Mouse (Mus musculus): ENCODE data around the gene Cct5. TPM values are rescaled to one million over a fixed set of nuclear protein-coding genes. Genes with fewer than 3 reads are reported as not detected.

The Cct5 gene
- 85.8 TPM for polyA plus RNA-seq (2014; fragmentation: Illumina TruSeq; extraction: RNeasy Lipid Tissue Mini Kit (QIAGEN cat#74804); ENCODE audit: low read depth, low replicate concordance)

DNA sequence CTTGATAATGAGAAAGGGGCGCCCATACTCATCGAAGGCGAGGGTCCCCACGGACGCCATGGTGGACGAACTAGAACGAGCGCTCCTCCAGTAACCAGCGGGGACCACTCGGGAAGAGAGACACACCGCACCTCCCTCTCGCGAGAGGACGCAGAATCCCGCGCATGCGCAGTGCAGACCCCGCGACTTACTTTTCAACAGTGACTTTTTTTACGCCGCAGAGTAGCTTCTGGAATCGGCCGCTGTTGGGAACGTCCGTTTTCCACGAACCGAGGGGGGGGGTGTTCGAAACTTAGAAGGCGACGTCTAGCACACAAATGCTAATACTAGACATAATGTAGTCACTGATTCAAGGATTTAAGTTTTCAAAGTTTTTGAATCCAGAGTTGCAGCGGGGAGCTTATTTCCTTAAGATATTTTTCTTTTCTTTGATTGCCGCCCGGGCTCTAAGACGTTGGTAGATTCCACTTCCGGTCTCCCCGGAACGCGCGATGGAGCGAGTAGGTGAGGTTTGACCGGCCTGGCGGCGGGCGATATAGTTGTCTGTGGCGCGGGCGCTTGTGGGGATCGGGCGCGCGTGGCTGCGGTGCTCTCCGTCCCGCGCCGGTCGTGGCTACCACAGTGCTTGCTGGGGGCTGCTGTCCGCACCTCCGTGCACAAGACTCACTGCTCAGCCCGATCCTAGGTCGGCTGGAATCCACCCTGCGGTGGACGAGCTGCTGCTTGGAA, at the start of gene Cct5, which contains the start of gene Fam173b:
Gene Cct5 (minus strand): TSS at position 159 of the 729 bp plus-strand sequence.
Gene Fam173b (plus strand): TSS at position 207 of the 729 bp plus-strand sequence.

DNA sequence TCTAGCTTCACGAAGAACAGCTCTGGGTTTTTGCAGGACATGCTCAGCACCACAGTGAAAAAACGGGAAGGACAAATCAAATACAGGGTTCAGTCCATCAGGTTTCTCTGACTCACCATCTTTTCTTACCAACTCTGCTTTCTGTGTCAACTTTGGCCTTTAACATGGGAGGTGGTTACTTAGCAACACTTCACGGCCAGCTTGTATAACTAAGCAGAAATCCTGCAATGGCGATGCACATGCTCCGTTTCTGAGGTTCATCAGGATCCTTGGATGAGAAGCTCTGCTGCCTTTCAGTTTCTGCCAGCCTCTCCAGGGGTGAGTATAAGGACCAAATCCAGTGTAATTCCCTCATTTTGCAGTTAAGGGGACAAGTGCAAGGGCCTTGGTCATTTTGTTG, 36.4 kb downstream of the Cct5 start, which contains the start of gene Cmbl:
Gene Cmbl (plus strand): TSS at position 206 of the 400 bp plus-strand sequence.

Other genes starting within 250 kb of the Cct5 start
- 45.7 TPM for gene Ankrd33b, start 234.1 kb downstream of the Cct5 start, polyA plus RNA-seq (2014; fragmentation: Illumina TruSeq; extraction: RNeasy Lipid Tissue Mini Kit (QIAGEN cat#74804); ENCODE audit: low read depth, low replicate concordance)
- gene Ropn1l, start 148.1 kb downstream of the Cct5 start, polyA plus RNA-seq (2014; fragmentation: Illumina TruSeq; extraction: RNeasy Lipid Tissue Mini Kit (QIAGEN cat#74804); ENCODE audit: low read depth, low replicate concordance), result 6.5 TPM
- gene March6, start 70.8 kb downstream of the Cct5 start, polyA plus RNA-seq (2014; fragmentation: Illumina TruSeq; extraction: RNeasy Lipid Tissue Mini Kit (QIAGEN cat#74804); ENCODE audit: low read depth, low replicate concordance), result 137 TPM
- 195 TPM for gene Cmbl, start 36.4 kb downstream of the Cct5 start, polyA plus RNA-seq (2014; fragmentation: Illumina TruSeq; extraction: RNeasy Lipid Tissue Mini Kit (QIAGEN cat#74804); ENCODE audit: low read depth, low replicate concordance)
- 4.5 TPM for gene Fam173b, start within 50 bp of the Cct5 start, polyA plus RNA-seq (2014; fragmentation: Illumina TruSeq; extraction: RNeasy Lipid Tissue Mini Kit (QIAGEN cat#74804); ENCODE audit: low read depth, low replicate concordance)

All from kidney, adult 10 weeks (tissue).